In the genomic region with DNA sequence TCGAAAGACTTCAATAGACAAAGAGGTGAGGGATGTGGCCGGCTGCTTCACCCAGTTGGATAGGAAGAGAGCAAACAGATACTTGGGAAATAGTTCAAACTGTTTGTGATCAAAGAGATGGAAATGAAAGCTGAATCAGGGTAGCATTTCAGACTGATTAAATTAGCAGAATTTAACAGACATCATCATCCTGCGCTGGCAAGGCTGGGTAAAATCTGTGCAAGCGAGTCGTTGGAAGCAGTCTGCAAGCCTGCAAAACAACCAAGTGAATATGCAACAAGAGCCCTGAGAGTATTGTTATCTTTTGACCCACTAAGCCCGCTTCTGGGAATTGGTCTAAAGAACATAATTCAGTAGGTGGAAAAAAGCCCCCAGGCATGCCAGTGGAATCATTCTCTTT, we compare ENCODE assay signal across 28 mouse cellular contexts. TPM values are rescaled to one million over a fixed set of nuclear protein-coding genes. Genes with fewer than 3 reads are reported as not detected.
A peak's percentile ranks its signal among the peaks of the same experiment; 100 is the strongest.
DNase-seq lines count a peak whose midpoint lies in the region; ATAC-seq and TF ChIP-seq lines count a peak whose summit lies in the region.
"Had no signal": no experiment of that assay in that cellular context is flagged by ENCODE, and none has a peak within 500 bp of the region (broad histone marks: within the 10 kb centered on the region; RNA-seq: fewer than 3 reads in every experiment).

No protein-coding gene starts in this region.

- H3K36me3 ChIP-seq in forebrain, embryonic 14.5 days (ENCODE audit: control insufficient read depth, insufficient read depth, low read length) = no peaks in the 10 kb centered on the region
- no peaks in the 10 kb centered on the region for H3K36me3 ChIP-seq in forebrain, embryonic 10.5 days (replicated peaks)
- H3K36me3 ChIP-seq in heart, embryonic 10.5 days = no peaks in the 10 kb centered on the region
- H3K36me3 ChIP-seq in heart, adult 2 months (ENCODE audit: control insufficient read depth, insufficient read depth, low read length) = no peaks in the 10 kb centered on the region
- no peaks in the 10 kb centered on the region for H3K36me3 ChIP-seq in liver, adult 2 months (ENCODE audit: control insufficient read depth, insufficient read depth, low read length)
- H3K36me3 ChIP-seq in midbrain, embryonic 16.5 days (ENCODE audit: control insufficient read depth, insufficient read depth, low read length) = no peaks in the 10 kb centered on the region
- H3K36me3 ChIP-seq: embryonic facial prominence, embryonic 12.5 days; heart, embryonic 15.5 days; hindbrain, embryonic 13.5 days; limb, embryonic 12.5 days; liver, embryonic 12.5 days had no signal

- no peak for TF ChIP-seq CTCF in heart, adult 2 months (IDR thresholded peaks at IDR 0.05)
- no peak for TF ChIP-seq CTCF in liver, adult 2 months (IDR thresholded peaks at IDR 0.05; ENCODE audit: low read depth, low read length)
- no peak for TF ChIP-seq CTCF in lung, adult 2 months (IDR thresholded peaks at IDR 0.05; ENCODE audit: insufficient read depth, low read length)

- peaks cover 4% of the 10 kb centered on the region for H3K4me1 ChIP-seq in forebrain, embryonic 14.5 days (ENCODE audit: control insufficient read depth, insufficient read depth, low read length)
- H3K4me1 ChIP-seq in forebrain, embryonic 10.5 days = peaks cover 12% of the 10 kb centered on the region
- H3K4me1 ChIP-seq in heart, embryonic 10.5 days = peaks cover 12% of the 10 kb centered on the region
- peaks cover 6% of the 10 kb centered on the region for H3K4me1 ChIP-seq in heart, adult 2 months (ENCODE audit: control insufficient read depth, insufficient read depth, low read length)
- H3K4me1 ChIP-seq in liver, adult 2 months (ENCODE audit: control insufficient read depth, insufficient read depth, low read length) = peaks cover 3% of the 10 kb centered on the region; the same call in 1 of the 2 replicates
- H3K4me1 ChIP-seq in midbrain, embryonic 16.5 days (ENCODE audit: control insufficient read depth, insufficient read depth, low read length) = peaks cover 7% of the 10 kb centered on the region; the same call in 1 of the 2 replicates
- peaks cover 9% of the 10 kb centered on the region for H3K4me1 ChIP-seq in lung, adult 2 months (ENCODE audit: control insufficient read depth, insufficient read depth, low read length)

- 44% methylated on average over 6 of the region's 6 CpGs for WGBS in forebrain, embryonic 14.5 days
- WGBS in forebrain, embryonic 10.5 days = 61% methylated on average over 6 of the region's 6 CpGs
- WGBS in heart, embryonic 10.5 days = 48% methylated on average over 6 of the region's 6 CpGs
- 45% methylated on average over 6 of the region's 6 CpGs for WGBS in heart, adult 2 months
- WGBS in liver, adult 2 months = 25% methylated on average over 6 of the region's 6 CpGs
- 31% methylated on average over 6 of the region's 6 CpGs for WGBS in midbrain, embryonic 16.5 days
- 58% methylated on average over 6 of the region's 6 CpGs for WGBS in lung, adult 2 months

- DNase-seq in forebrain, embryonic 14.5 days (ENCODE audit: low spot score) = peak; percentile 44
- DNase-seq in forebrain, embryonic 10.5 days (ENCODE audit: extremely low spot score, low spot score) = no peak
- peak; percentile 43 for DNase-seq in heart, embryonic 10.5 days (ENCODE audit: low spot score)
- no peak for DNase-seq in heart, adult 2 months
- peak; percentile 80 for DNase-seq in liver, adult 2 months (ENCODE audit: extremely low read depth, low read depth, low spot score)
- no peak for DNase-seq in liver
- no peak for DNase-seq in lung, adult 2 months
- DNase-seq: adrenal gland, adult 8-10 months; cerebellum, adult 11 months; cerebellum, adult 9-10 months; cerebellum, postnatal 36 days; heart, postnatal 36 days; kidney, postnatal 14 days; liver, postnatal 0 days; lung, postnatal 4 days; retina, postnatal 1 day; right cerebral cortex, postnatal 14 days had no signal

- no peaks in the 10 kb centered on the region for H3K9me3 ChIP-seq in forebrain, embryonic 14.5 days (replicated peaks; ENCODE audit: control insufficient read depth, low read length)
- no peaks in the 10 kb centered on the region for H3K9me3 ChIP-seq in forebrain, embryonic 10.5 days
- H3K9me3 ChIP-seq in heart, embryonic 10.5 days = no peaks in the 10 kb centered on the region
- no peaks in the 10 kb centered on the region for H3K9me3 ChIP-seq in midbrain, embryonic 16.5 days (replicated peaks; ENCODE audit: control insufficient read depth, low read length, poor library complexity, severe bottlenecking)
- H3K9me3 ChIP-seq: embryonic facial prominence, embryonic 12.5 days; heart, embryonic 15.5 days; hindbrain, embryonic 13.5 days; limb, embryonic 12.5 days; liver, embryonic 12.5 days; megakaryocyte, embryonic 14.5 days had no signal

- H3K4me3 ChIP-seq in forebrain, embryonic 14.5 days (ENCODE audit: low read depth, low read length) = no peak overlapping the region
- H3K4me3 ChIP-seq in forebrain, embryonic 10.5 days = no peak overlapping the region
- no peak overlapping the region for H3K4me3 ChIP-seq in heart, embryonic 10.5 days
- H3K4me3 ChIP-seq in heart, adult 2 months = no peak overlapping the region
- no peak overlapping the region for H3K4me3 ChIP-seq in liver, adult 2 months (ENCODE audit: insufficient read depth, low read depth, low read length)
- no peak overlapping the region for H3K4me3 ChIP-seq in midbrain, embryonic 16.5 days (ENCODE audit: low read depth, low read length)
- H3K4me3 ChIP-seq in lung, adult 2 months (replicated peaks; ENCODE audit: extremely low read depth, low read depth, low read length) = no peak overlapping the region
- H3K4me3 ChIP-seq: embryonic facial prominence, embryonic 12.5 days; heart, embryonic 15.5 days; hindbrain, embryonic 13.5 days; limb, embryonic 12.5 days; liver, embryonic 12.5 days; megakaryocyte, embryonic 14.5 days had no signal

- ATAC-seq in forebrain, embryonic 14.5 days = no peak
- ATAC-seq in midbrain, embryonic 16.5 days = no peak
- ATAC-seq: intestine, postnatal 0 days; liver, embryonic 12.5 days; liver, postnatal 0 days; lung, postnatal 0 days had no signal

- no peak overlapping the region for H3K4me2 ChIP-seq in forebrain, embryonic 14.5 days (ENCODE audit: low read length)
- H3K4me2 ChIP-seq in midbrain, embryonic 16.5 days (ENCODE audit: low read length) = peak overlapping the region; percentile 2; the same call in 1 of the 2 replicates
- H3K4me2 ChIP-seq: embryonic facial prominence, embryonic 12.5 days; heart, embryonic 15.5 days; hindbrain, embryonic 13.5 days; limb, embryonic 12.5 days; liver, embryonic 12.5 days had no signal

- peaks cover 6% of the 10 kb centered on the region; the same call in 1 of the 2 replicates for H3K27me3 ChIP-seq in forebrain, embryonic 14.5 days (replicated peaks; ENCODE audit: control insufficient read depth, insufficient read depth, low read length)
- H3K27me3 ChIP-seq in forebrain, embryonic 10.5 days (ENCODE audit: poor library complexity, severe bottlenecking) = peaks cover 32% of the 10 kb centered on the region
- H3K27me3 ChIP-seq in heart, embryonic 10.5 days (ENCODE audit: insufficient read depth, poor library complexity, severe bottlenecking) = peaks cover 24% of the 10 kb centered on the region
- no peaks in the 10 kb centered on the region for H3K27me3 ChIP-seq in heart, adult 2 months (ENCODE audit: control insufficient read depth, insufficient read depth, low read length)
- H3K27me3 ChIP-seq in liver, adult 2 months (ENCODE audit: control insufficient read depth, insufficient read depth, low read length) = no peaks in the 10 kb centered on the region
- peaks cover 8% of the 10 kb centered on the region for H3K27me3 ChIP-seq in midbrain, embryonic 16.5 days (ENCODE audit: control insufficient read depth, insufficient read depth, low read depth, low read length)

- no peak for TF ChIP-seq EP300 in heart, adult 2 months (IDR thresholded peaks at IDR 0.05; ENCODE audit: insufficient read depth, low read depth, low read length)

- intact Hi-C loops in heart, adult 2 months (cut with DNase I) = no loop called here

- no peak overlapping the region for H3K27ac ChIP-seq in forebrain, embryonic 14.5 days (ENCODE audit: low read depth, low read length)
- no peak overlapping the region for H3K27ac ChIP-seq in forebrain, embryonic 10.5 days
- H3K27ac ChIP-seq in heart, embryonic 10.5 days = no peak overlapping the region
- H3K27ac ChIP-seq in heart, adult 2 months = no peak overlapping the region
- H3K27ac ChIP-seq in liver, adult 2 months (replicated peaks; ENCODE audit: insufficient read depth, low read depth, low read length) = no peak overlapping the region
- 0 out of 2 replicates have a peak overlapping the region, but pooled peaks have one; percentile 31 for H3K27ac ChIP-seq in midbrain, embryonic 16.5 days (ENCODE audit: low read length)
- H3K27ac ChIP-seq: embryonic facial prominence, embryonic 12.5 days; heart, embryonic 15.5 days; hindbrain, embryonic 13.5 days; limb, embryonic 12.5 days; liver, embryonic 12.5 days had no signal

- no peak overlapping the region for H3K9ac ChIP-seq in forebrain, embryonic 14.5 days (ENCODE audit: low read length)
- no peak overlapping the region for H3K9ac ChIP-seq in heart, adult 2 months (ENCODE audit: low read depth, low read length)
- no peak overlapping the region for H3K9ac ChIP-seq in liver, adult 2 months (ENCODE audit: low read depth, low read length)
- H3K9ac ChIP-seq in midbrain, embryonic 16.5 days (ENCODE audit: low read depth, low read length) = no peak overlapping the region
- H3K9ac ChIP-seq: embryonic facial prominence, embryonic 12.5 days; heart, embryonic 15.5 days; hindbrain, embryonic 13.5 days; limb, embryonic 12.5 days; liver, embryonic 12.5 days; liver, postnatal 0 days had no signal

- no peak for TF ChIP-seq POLR2A in heart, adult 2 months (IDR thresholded peaks at IDR 0.05; ENCODE audit: insufficient read depth, low read depth, low read length)
- no peak for TF ChIP-seq POLR2A in liver, adult 2 months (IDR thresholded peaks at IDR 0.05; ENCODE audit: extremely low read depth, insufficient read depth, low read length)
- no peak for TF ChIP-seq POLR2A in lung, adult 2 months (IDR thresholded peaks at IDR 0.05; ENCODE audit: borderline replicate concordance, extremely low read depth, low read depth, low read length)

- H3K79me2 ChIP-seq in heart, adult 2 months (replicated peaks; ENCODE audit: control insufficient read depth, insufficient read depth, low read length) = no peaks in the 10 kb centered on the region
- no peaks in the 10 kb centered on the region for H3K79me2 ChIP-seq in liver, adult 2 months (ENCODE audit: control insufficient read depth, insufficient read depth, low read length)

RNA-seq across cellular contexts. Expression of gene Rtn4rl2, which starts 6.8 kb away (rescaled TPM):
- 7.5 and 13.6 TPM in 2 replicates for polyA plus RNA-seq in forebrain, embryonic 14.5 days (2014; fragmentation: Nextera tagmentation; extraction: Ambion mirVana)
- 0.78 and 1.0 TPM in 2 replicates for polyA plus RNA-seq in forebrain, embryonic 10.5 days (2016; fragmentation: Nextera tagmentation; extraction: Ambion mirVana)
- 0.33 and 0.88 TPM in 2 replicates for polyA plus RNA-seq in heart, embryonic 10.5 days (2016; fragmentation: Nextera tagmentation; extraction: Ambion mirVana)
- total RNA-seq in heart, adult 2 months (2021) = 1 to 10 TPM; 3.6 to 3.8 TPM
- 2.6 and 6.1 TPM in 2 replicates for polyA plus RNA-seq in heart, adult 2 months (2012; rRNA removed)
- total RNA-seq in liver, adult 2 months (2014; rRNA removed) = 0.13 TPM in 1 of 2 replicates, not detected in the other
- polyA plus RNA-seq in liver, adult 2 months (2012; rRNA removed) = 0.29 and 0.50 TPM in 2 replicates
- polyA plus RNA-seq in midbrain, embryonic 16.5 days (2015; fragmentation: Nextera tagmentation; extraction: Ambion mirVana) = 3.9 TPM in 2 replicates
- polyA plus RNA-seq in lung, adult 2 months (2012; rRNA removed) = 2.7 and 9.7 TPM in 2 replicates
- total RNA-seq: CH12.LX; monocyte, adult 5-6 weeks had no signal

RNA-seq across cellular contexts. Expression of gene Slc43a3, which starts 43.0 kb away (rescaled TPM):
- 6.6 and 7.0 TPM in 2 replicates for polyA plus RNA-seq in forebrain, embryonic 14.5 days (2014; fragmentation: Nextera tagmentation; extraction: Ambion mirVana)
- polyA plus RNA-seq in forebrain, embryonic 10.5 days (2016; fragmentation: Nextera tagmentation; extraction: Ambion mirVana) = 20.8 and 23.7 TPM in 2 replicates
- 48.4 and 50.9 TPM in 2 replicates for polyA plus RNA-seq in heart, embryonic 10.5 days (2016; fragmentation: Nextera tagmentation; extraction: Ambion mirVana)
- total RNA-seq in heart, adult 2 months (2021) = 10 to 100 TPM; 62.6 to 79.1 TPM
- polyA plus RNA-seq in heart, adult 2 months (2012; rRNA removed) = 101 and 141 TPM in 2 replicates
- total RNA-seq in liver, adult 2 months (2014; rRNA removed) = 25.7 and 26.6 TPM in 2 replicates
- 23.2 and 30.6 TPM in 2 replicates for polyA plus RNA-seq in liver, adult 2 months (2012; rRNA removed)
- 2.8 and 3.1 TPM in 2 replicates for polyA plus RNA-seq in midbrain, embryonic 16.5 days (2015; fragmentation: Nextera tagmentation; extraction: Ambion mirVana)
- polyA plus RNA-seq in lung, adult 2 months (2012; rRNA removed) = 325 and 376 TPM in 2 replicates

RNA-seq across cellular contexts. Expression of gene Slc43a1, which starts 54.7 kb away (rescaled TPM):
- polyA plus RNA-seq in forebrain, embryonic 14.5 days (2014; fragmentation: Nextera tagmentation; extraction: Ambion mirVana) = 3.4 and 4.0 TPM in 2 replicates
- 28.5 and 29.3 TPM in 2 replicates for polyA plus RNA-seq in forebrain, embryonic 10.5 days (2016; fragmentation: Nextera tagmentation; extraction: Ambion mirVana)
- polyA plus RNA-seq in heart, embryonic 10.5 days (2016; fragmentation: Nextera tagmentation; extraction: Ambion mirVana) = 38.9 and 41.0 TPM in 2 replicates
- total RNA-seq in heart, adult 2 months (2021) = 1 to 10 TPM; 2.1 to 2.3 TPM
- polyA plus RNA-seq in heart, adult 2 months (2012; rRNA removed) = 3.7 and 6.7 TPM in 2 replicates
- total RNA-seq in liver, adult 2 months (2014; rRNA removed) = 7.2 and 10.0 TPM in 2 replicates
- polyA plus RNA-seq in liver, adult 2 months (2012; rRNA removed) = 8.9 and 12.1 TPM in 2 replicates
- polyA plus RNA-seq in midbrain, embryonic 16.5 days (2015; fragmentation: Nextera tagmentation; extraction: Ambion mirVana) = 0.73 and 0.91 TPM in 2 replicates
- polyA plus RNA-seq in lung, adult 2 months (2012; rRNA removed) = 3.9 and 7.5 TPM in 2 replicates
- total RNA-seq: monocyte, adult 5-6 weeks had no signal

Comparison
In these comparisons a context has a peak if more than half of its experiments do, and no peak if none do; other contexts are left out.
1. DNase-seq: peak in forebrain, embryonic 14.5 days (single experiment), heart, embryonic 10.5 days (single experiment) and liver, adult 2 months (single experiment); none in forebrain, embryonic 10.5 days (single experiment), heart, adult 2 months (0 of 2), liver (single experiment) and lung, adult 2 months (single experiment).